Mouse (Mus musculus) brain, embryonic 14.5 days (tissue): Measurements from ENCODE around the gene Rtn3.

ENCODE experiments used
- CTCF ChIP-seq: fragments of 200-500 bp; IDR thresholded peaks from 2 replicates; pipeline ENCODE4 v1.5.1; 2012; ENCODE audit warnings: inconsistent platforms, mild to moderate bottlenecking, moderate library complexity, borderline replicate concordance; ENCODE audit not compliant: insufficient read depth, insufficient read length; ENCODE audit errors: extremely low read depth
- POLR2A ChIP-seq: fragments of 200-500 bp; IDR thresholded peaks from 2 replicates; pipeline ENCODE4 v1.6.1; 2012; ENCODE audit warnings: mild to moderate bottlenecking, inconsistent platforms, borderline replicate concordance; ENCODE audit not compliant: poor library complexity, insufficient read depth, insufficient read length, severe bottlenecking; ENCODE audit errors: extremely low read depth

- TF ChIP-seq CTCF (no peak), POLR2A (no peak)
Observed at GRCm38 (mm10) chr19:7423028-7423655, 59.9 kb downstream of the Rtn3 start.
